Mouse (Mus musculus): ENCODE data around the gene Pex11g. TPM values are rescaled to one million over a fixed set of nuclear protein-coding genes. Genes with fewer than 3 reads are reported as not detected.

Pex11g gene
- total RNA-seq, 2 experiments from 2014 or later, result 0.33 to 0.77 TPM

- DNase-seq (ENCODE audit: low spot score in 2 of 2), result no peak
Observed at GRCm38 (mm10) chr8:3417455-3417854, 50.0 kb downstream of the Pex11g start.

- DNase-seq (ENCODE audit: low spot score in 2 of 2), result no peak
Observed at GRCm38 (mm10) chr8:3416846-3417245, 50.6 kb downstream of the Pex11g start.

- no peak for DNase-seq (ENCODE audit: low spot score in 2 of 2)
Observed at GRCm38 (mm10) chr8:3415661-3416060, 51.8 kb downstream of the Pex11g start.

- no peak for DNase-seq (ENCODE audit: low spot score in 2 of 2)
Observed at GRCm38 (mm10) chr8:3415259-3415658, 52.2 kb downstream of the Pex11g start.

- DNase-seq (ENCODE audit: low spot score in 2 of 2), result no peak
Observed at GRCm38 (mm10) chr8:3414639-3415190, 52.8 kb downstream of the Pex11g start.

- no peak for DNase-seq (ENCODE audit: low spot score in 2 of 2)
Observed at GRCm38 (mm10) chr8:3412816-3413215, 54.7 kb downstream of the Pex11g start.

- DNase-seq (ENCODE audit: low spot score in 2 of 2), result no peak
Observed at GRCm38 (mm10) chr8:3411901-3412301, 55.6 kb downstream of the Pex11g start.

GRCm38 (mm10) chr8:3411085-3411484, 56.4 kb downstream of the Pex11g start:
- DNase-seq (ENCODE audit: low spot score in 2 of 2), result no peak

- DNase-seq (ENCODE audit: low spot score in 2 of 2), result no peak
Observed at GRCm38 (mm10) chr8:3407417-3407816, 60.1 kb downstream of the Pex11g start.

Other genes with a start within 250 kb of the Pex11g start
- gene Insr, start 188.1 kb downstream of the Pex11g start, total RNA-seq (2021), result 10 to 100 TPM; 41.3 to 41.5 TPM
- gene A430078G23Rik, start 114.3 kb downstream of the Pex11g start, total RNA-seq (2021), result not detected
- 10 to 100 TPM; 44.0 to 48.9 TPM for gene Arhgef18, start 74.7 kb downstream of the Pex11g start, total RNA-seq (2021)
- not detected for gene Tex45, start 3.2 kb upstream of the Pex11g start, total RNA-seq (2021)
- 10 to 100 TPM; 34.3 to 34.6 TPM for gene Zfp358, start 25.5 kb upstream of the Pex11g start, total RNA-seq (2021)
- 10 to 100 TPM; 82.2 to 92.0 TPM for gene Mcoln1, start 32.8 kb upstream of the Pex11g start, total RNA-seq (2021)
- 10 to 100 TPM; 66.3 to 76.8 TPM for gene Pnpla6, start 47.7 kb upstream of the Pex11g start, total RNA-seq (2021)
- gene C330021F23Rik, start 100.3 kb upstream of the Pex11g start, total RNA-seq (2021), result under 1 TPM in 1 of 2 experiments, not detected in 1; 0.40 TPM
- gene Camsap3, start 119.6 kb upstream of the Pex11g start, total RNA-seq (2021), result 10 to 100 TPM; 33.4 to 37.9 TPM
- gene Xab2, start 153.6 kb upstream of the Pex11g start, total RNA-seq (2021), result 10 to 100 TPM; 37.9 to 41.5 TPM
- gene Pet100, start 153.9 kb upstream of the Pex11g start, total RNA-seq (2021), result 10 to 100 TPM; 80.8 to 85.8 TPM
- gene Pcp2, start 157.9 kb upstream of the Pex11g start, total RNA-seq (2021), result not detected
- 10 to 100 TPM; 50.9 to 56.7 TPM for gene Stxbp2, start 163.3 kb upstream of the Pex11g start, total RNA-seq (2021)
- under 1 TPM; 0.68 to 0.86 TPM for gene Retn, start 188.1 kb upstream of the Pex11g start, total RNA-seq (2021)
- under 1 TPM; 0.23 to 0.30 TPM for gene Mcemp1, start 198.1 kb upstream of the Pex11g start, total RNA-seq (2021)
- 10 to 100 TPM in 1 of 2 experiments, 1 to 10 TPM in 1; 9.2 to 14.6 TPM for gene Fcor, start 204.7 kb upstream of the Pex11g start, total RNA-seq (2021)
- gene Trappc5, start 208.6 kb upstream of the Pex11g start, total RNA-seq (2021), result 10 to 100 TPM; 29.1 to 29.3 TPM
- not detected for gene Fcer2a, start 226.5 kb upstream of the Pex11g start, total RNA-seq (2021)